Mouse (Mus musculus) midbrain, embryonic 16.5 days (tissue): ENCODE data around the gene Tor3a. TPM values are rescaled to one million over a fixed set of nuclear protein-coding genes. Genes with fewer than 3 reads are reported as not detected.
A peak's percentile ranks its signal among the peaks of the same experiment; 100 is the strongest.

Source experiments
- ATAC-seq: fragments of 200-750 bp; cut with Nextera tagmentation; 2 replicates; pipeline ENCODE4 v1.8.0; 2017; ENCODE audit warnings: moderate TSS enrichment
- H3K27ac ChIP-seq: fragments of 300-500 bp; sonication (generic); 2 replicates; pipeline ENCODE4 v1.5.1; 2014; ENCODE audit warnings: mild to moderate bottlenecking, low read length, mixed read lengths
- H3K27me3 ChIP-seq: fragments of 300-500 bp; sonication (generic); 2 replicates; pipeline ENCODE4 v1.6.1; 2014; ENCODE audit warnings: low read depth, low read length, mixed read lengths; ENCODE audit not compliant: control insufficient read depth, insufficient read depth
- H3K36me3 ChIP-seq: fragments of 300-500 bp; sonication (generic); 2 replicates; pipeline ENCODE4 v1.6.1; 2014; ENCODE audit warnings: mild to moderate bottlenecking, low read length, moderate library complexity, mixed read lengths; ENCODE audit not compliant: control insufficient read depth, insufficient read depth
- H3K4me1 ChIP-seq: fragments of 300-500 bp; sonication (generic); 2 replicates; pipeline ENCODE4 v1.6.1; 2014; ENCODE audit warnings: mild to moderate bottlenecking, low read length, mixed read lengths; ENCODE audit not compliant: control insufficient read depth, insufficient read depth
- H3K4me2 ChIP-seq: fragments of 300-500 bp; sonication (generic); 2 replicates; pipeline ENCODE4 v1.6.1; 2014; ENCODE audit warnings: mild to moderate bottlenecking, low read length, mixed read lengths
- H3K4me3 ChIP-seq: fragments of 300-500 bp; sonication (generic); 2 replicates; pipeline ENCODE4 v1.5.1; 2014; ENCODE audit warnings: low read depth, mild to moderate bottlenecking, low read length, moderate library complexity, mixed read lengths
- H3K9ac ChIP-seq: fragments of 300-500 bp; sonication (generic); 2 replicates; pipeline ENCODE4 v1.6.1; 2014; ENCODE audit warnings: low read depth, low read length, mixed read lengths
- H3K9me3 ChIP-seq: fragments of 300-500 bp; sonication (generic); replicated peaks from 2 replicates; pipeline ENCODE4 v1.6.1; 2014; ENCODE audit warnings: mild to moderate bottlenecking, low read length, mixed read lengths; ENCODE audit not compliant: control insufficient read depth, poor library complexity, severe bottlenecking
- WGBS: fragments of 180-500 bp; shearing (Covaris S2); extraction: QIAGEN DNeasy Blood & Tissue Kit; methylation state at CpG from one replicate; pipeline ENCODE4 v1.1.7; 2014; 5-methylcytosine and 5-hydroxymethylcytosine counted together
- polyA plus RNA-seq: library from polyadenylated mRNA; unstranded; fragments of >200 nt; fragmentation: Nextera tagmentation; extraction: Ambion mirVana; gene quantifications from 2 replicates; pipeline ENCODE4 v1.2.1, GENCODE M21; 2015

The Tor3a gene
- polyA plus RNA-seq, 1 experiment from 2014 or later: 2.9 TPM

DNA sequence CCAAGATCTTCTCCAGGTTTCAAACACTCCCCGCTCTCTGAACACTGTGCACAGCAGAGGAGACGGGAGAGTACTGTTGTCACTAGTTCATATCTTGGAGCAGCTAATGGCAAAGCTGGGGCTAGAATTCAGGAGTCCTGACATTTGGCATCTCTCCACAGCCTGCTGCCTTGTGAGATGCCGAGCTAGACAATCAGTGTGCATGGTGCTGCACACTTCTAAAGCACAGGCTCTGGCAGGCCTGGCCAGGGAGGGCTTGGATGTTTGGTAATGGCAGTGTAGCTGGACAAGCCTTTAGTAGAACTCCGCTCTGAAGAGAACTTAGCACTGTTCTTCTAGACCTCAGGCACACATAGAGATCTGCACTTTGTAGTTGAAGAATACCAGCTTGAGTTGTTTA, 28.2 kb downstream of the Tor3a start:
- Histone ChIP-seq H3K27me3 (no peaks in the 10 kb centered on the region), H3K4me3 (no peak overlapping the region), H3K4me1 (peaks cover 9% of the 10 kb centered on the region; the same call in 1 of the 2 replicates), H3K9me3 (no peaks in the 10 kb centered on the region), H3K9ac (no peak overlapping the region), H3K36me3 (peaks cover 11% of the 10 kb centered on the region), H3K4me2 (no peak overlapping the region), H3K27ac (no peak overlapping the region)
- WGBS: 72% methylated on average over 4 of the region's 4 CpGs
- no peak for ATAC-seq

GRCm38 (mm10) chr1:156644780-156645523, 29.2 kb downstream of the Tor3a start:
- peaks cover 11% of the 10 kb centered on the region for H3K36me3 ChIP-seq
- H3K4me3 ChIP-seq: no peak overlapping the region
- H3K4me2 ChIP-seq: no peak overlapping the region
- no peaks in the 10 kb centered on the region for H3K9me3 ChIP-seq
- H3K27ac ChIP-seq: no peak overlapping the region
- H3K27me3 ChIP-seq: no peaks in the 10 kb centered on the region
- H3K4me1 ChIP-seq: peaks cover 9% of the 10 kb centered on the region; the same call in 1 of the 2 replicates
- WGBS: 56% methylated on average over 13 of the region's 13 CpGs
- no peak overlapping the region for H3K9ac ChIP-seq
- ATAC-seq: no peak

- Histone ChIP-seq H3K27ac (no peak overlapping the region), H3K4me2 (no peak overlapping the region), H3K9ac (no peak overlapping the region), H3K9me3 (no peaks in the 10 kb centered on the region), H3K27me3 (no peaks in the 10 kb centered on the region), H3K36me3 (peaks cover 11% of the 10 kb centered on the region), H3K4me1 (peaks cover 9% of the 10 kb centered on the region; the same call in 1 of the 2 replicates), H3K4me3 (no peak overlapping the region)
- no peak for ATAC-seq
- 24% methylated on average over 10 of the region's 10 CpGs for WGBS
Measured at GRCm38 (mm10) chr1:156644061-156644460, 30.1 kb downstream of the Tor3a start.

- Histone ChIP-seq H3K4me1 (peaks cover 9% of the 10 kb centered on the region; the same call in 1 of the 2 replicates), H3K36me3 (peaks cover 11% of the 10 kb centered on the region), H3K27ac (no peak overlapping the region), H3K4me3 (no peak overlapping the region), H3K9me3 (no peaks in the 10 kb centered on the region), H3K9ac (no peak overlapping the region), H3K4me2 (no peak overlapping the region), H3K27me3 (no peaks in the 10 kb centered on the region)
- 62% methylated on average over 12 of the region's 12 CpGs for WGBS
- no peak for ATAC-seq
Measured at GRCm38 (mm10) chr1:156642813-156643212, 31.3 kb downstream of the Tor3a start.

DNA sequence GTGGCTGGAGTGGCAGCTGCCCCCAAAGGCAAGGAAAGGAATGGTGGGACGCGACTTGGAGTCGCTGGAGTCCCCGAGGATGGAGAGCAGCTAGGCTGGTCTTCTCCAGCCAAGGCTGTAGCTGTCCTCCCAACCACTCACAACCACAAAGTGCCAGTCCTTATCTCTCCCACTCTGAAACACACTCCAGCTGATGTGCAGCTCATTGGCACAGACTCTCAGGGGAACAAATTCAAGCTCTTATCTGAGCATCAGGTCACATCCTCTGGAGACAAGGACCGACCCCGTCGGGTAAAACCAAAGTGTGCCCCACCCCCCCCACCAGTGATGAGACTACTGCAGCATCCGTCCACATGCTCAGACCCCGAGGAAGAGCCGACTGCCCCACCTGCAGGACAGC, 32.3 kb downstream of the Tor3a start:
- no peak overlapping the region for H3K27ac ChIP-seq
- ATAC-seq: no peak
- peaks cover 9% of the 10 kb centered on the region; the same call in 1 of the 2 replicates for H3K4me1 ChIP-seq
- H3K4me3 ChIP-seq: no peak overlapping the region
- H3K27me3 ChIP-seq: no peaks in the 10 kb centered on the region
- WGBS: 88% methylated on average over 10 of the region's 10 CpGs
- peaks cover 11% of the 10 kb centered on the region for H3K36me3 ChIP-seq
- no peak overlapping the region for H3K9ac ChIP-seq
- H3K4me2 ChIP-seq: no peak overlapping the region
- H3K9me3 ChIP-seq: no peaks in the 10 kb centered on the region

DNA sequence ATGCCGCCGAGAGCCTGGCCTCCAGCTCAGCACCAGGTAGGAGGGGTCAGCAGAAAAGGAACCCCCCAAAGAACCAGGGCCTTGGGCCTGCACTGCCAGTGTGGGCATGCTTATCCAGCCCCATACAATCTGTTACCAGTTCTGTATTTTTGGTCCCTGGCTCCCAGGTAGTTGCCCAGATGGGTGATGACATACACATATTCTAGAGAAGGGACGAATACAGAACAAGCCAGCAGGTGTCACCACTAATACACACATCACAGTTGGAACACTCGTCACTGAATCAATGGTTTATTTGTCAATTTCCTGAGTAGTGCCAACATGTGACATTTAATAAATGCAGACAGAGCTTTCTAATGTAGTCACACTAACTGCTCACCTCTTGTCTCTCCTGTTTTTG, 33.6 kb downstream of the Tor3a start:
- H3K36me3 ChIP-seq: peaks cover 16% of the 10 kb centered on the region
- no peak overlapping the region for H3K9ac ChIP-seq
- H3K27ac ChIP-seq: no peak overlapping the region

DNA sequence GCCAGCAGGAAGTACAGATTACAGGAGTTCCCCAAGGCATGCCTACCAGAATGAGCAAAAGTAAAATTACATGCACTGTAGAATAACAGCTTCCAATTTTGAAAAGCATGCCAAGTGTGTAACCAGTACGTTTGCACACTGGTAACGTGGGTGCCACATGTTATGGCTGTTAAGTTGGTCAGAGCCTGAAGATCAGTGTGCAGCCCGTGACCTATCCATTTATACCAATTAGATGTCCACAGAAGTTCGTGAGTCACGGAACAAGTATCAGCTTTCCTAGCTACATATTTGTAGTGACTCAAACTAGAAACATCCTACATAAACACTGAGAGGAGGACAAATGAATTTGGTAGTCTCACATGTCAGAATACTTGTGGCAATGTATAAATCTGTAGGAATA, 34.7 kb downstream of the Tor3a start:
- no peak overlapping the region for H3K27ac ChIP-seq
- no peak overlapping the region for H3K4me2 ChIP-seq
- no peak for ATAC-seq
- peaks cover 16% of the 10 kb centered on the region for H3K36me3 ChIP-seq
- no peaks in the 10 kb centered on the region for H3K9me3 ChIP-seq
- H3K4me1 ChIP-seq: peaks cover 7% of the 10 kb centered on the region; the same call in 1 of the 2 replicates
- no peak overlapping the region for H3K9ac ChIP-seq
- H3K4me3 ChIP-seq: no peak overlapping the region
- H3K27me3 ChIP-seq: no peaks in the 10 kb centered on the region
- 89% methylated on average over 5 of the region's 5 CpGs for WGBS

More for the DNA sequence above, 33.6 kb downstream of the Tor3a start:
- H3K4me3 ChIP-seq: no peak overlapping the region
- H3K9me3 ChIP-seq: no peaks in the 10 kb centered on the region
- H3K4me1 ChIP-seq: peaks cover 9% of the 10 kb centered on the region; the same call in 1 of the 2 replicates
- no peak for ATAC-seq
- H3K27me3 ChIP-seq: no peaks in the 10 kb centered on the region
- 69% methylated on average over 4 of the region's 4 CpGs for WGBS
- H3K4me2 ChIP-seq: no peak overlapping the region

- no peak overlapping the region for H3K4me3 ChIP-seq
- no peaks in the 10 kb centered on the region for H3K27me3 ChIP-seq
- H3K36me3 ChIP-seq: peaks cover 14% of the 10 kb centered on the region
- H3K4me2 ChIP-seq: no peak overlapping the region
- H3K4me1 ChIP-seq: no peaks in the 10 kb centered on the region
- no peak for ATAC-seq
- H3K9me3 ChIP-seq: no peaks in the 10 kb centered on the region
- 89% methylated on average over 2 of the region's 2 CpGs for WGBS
- H3K9ac ChIP-seq: no peak overlapping the region
- H3K27ac ChIP-seq: no peak overlapping the region
Measured at GRCm38 (mm10) chr1:156635148-156635547, 39.0 kb downstream of the Tor3a start.

GRCm38 (mm10) chr1:156633095-156633494, 41.1 kb downstream of the Tor3a start:
- Histone ChIP-seq H3K27ac (no peak overlapping the region), H3K27me3 (no peaks in the 10 kb centered on the region), H3K4me3 (no peak overlapping the region), H3K9ac (no peak overlapping the region), H3K4me1 (no peaks in the 10 kb centered on the region), H3K9me3 (no peaks in the 10 kb centered on the region), H3K4me2 (no peak overlapping the region), H3K36me3 (peaks cover 19% of the 10 kb centered on the region)
- 78% methylated on average over 10 of the region's 10 CpGs for WGBS
- ATAC-seq: peak; percentile 46; the same call in 1 of the 2 replicates
